Mouse (Mus musculus): ENCODE measurements around the gene Acvr1. TPM values are rescaled to one million over a fixed set of nuclear protein-coding genes. Genes with fewer than 3 reads are reported as not detected.
A peak's percentile ranks its signal among the peaks of the same experiment; 100 is the strongest.

Acvr1 gene
- polyA plus RNA-seq, 1 experiment from 2014 or later, result 6.5 TPM

GRCm38 (mm10) chr2:58523894-58524293 is 43.1 kb downstream of the Acvr1 start:
- H3K9me3 ChIP-seq (ENCODE audit: low read depth, low read length), result no peaks in the 10 kb centered on the region
- no peaks in the 10 kb centered on the region for H3K27me3 ChIP-seq (ENCODE audit: insufficient read depth, low read length)
- H3K4me1 ChIP-seq (ENCODE audit: insufficient read depth), result peaks cover 3% of the 10 kb centered on the region; the same call in 1 of the 2 replicates
- ATAC-seq (ENCODE audit: insufficient read depth) (no peak), DNase-seq (no peak)
- WGBS, result 88% methylated on average over 5 of the region's 5 CpGs
- no peak overlapping the region for H3K9ac ChIP-seq
- no peak overlapping the region for H3K4me2 ChIP-seq
- no peaks in the 10 kb centered on the region for H3K36me3 ChIP-seq (ENCODE audit: insufficient read depth)
- no peak overlapping the region for H3K4me3 ChIP-seq (ENCODE audit: low read depth, low read length)
- no peak for TF ChIP-seq CTCF (IDR thresholded peaks at IDR 0.05; ENCODE audit: low read depth)
- H3K27ac ChIP-seq (ENCODE audit: low read depth), result no peak overlapping the region

- WGBS, result 71% methylated on average over 12 of the region's 12 CpGs
- no peak overlapping the region for H3K4me2 ChIP-seq
- no peak for TF ChIP-seq CTCF (IDR thresholded peaks at IDR 0.05; ENCODE audit: low read depth)
- H3K27me3 ChIP-seq (ENCODE audit: insufficient read depth, low read length), result no peaks in the 10 kb centered on the region
- H3K9ac ChIP-seq, result no peak overlapping the region
- DNase-seq (no peak), ATAC-seq (ENCODE audit: insufficient read depth) (no peak)
- H3K4me3 ChIP-seq (ENCODE audit: low read depth, low read length), result no peak overlapping the region
- H3K4me1 ChIP-seq (ENCODE audit: insufficient read depth), result peaks cover 3% of the 10 kb centered on the region; the same call in 1 of the 2 replicates
- no peaks in the 10 kb centered on the region for H3K36me3 ChIP-seq (ENCODE audit: insufficient read depth)
- H3K27ac ChIP-seq (ENCODE audit: low read depth), result no peak overlapping the region
- H3K9me3 ChIP-seq (ENCODE audit: low read depth, low read length), result no peaks in the 10 kb centered on the region
Observed at GRCm38 (mm10) chr2:58523097-58523496, 43.9 kb downstream of the Acvr1 start.

DNA sequence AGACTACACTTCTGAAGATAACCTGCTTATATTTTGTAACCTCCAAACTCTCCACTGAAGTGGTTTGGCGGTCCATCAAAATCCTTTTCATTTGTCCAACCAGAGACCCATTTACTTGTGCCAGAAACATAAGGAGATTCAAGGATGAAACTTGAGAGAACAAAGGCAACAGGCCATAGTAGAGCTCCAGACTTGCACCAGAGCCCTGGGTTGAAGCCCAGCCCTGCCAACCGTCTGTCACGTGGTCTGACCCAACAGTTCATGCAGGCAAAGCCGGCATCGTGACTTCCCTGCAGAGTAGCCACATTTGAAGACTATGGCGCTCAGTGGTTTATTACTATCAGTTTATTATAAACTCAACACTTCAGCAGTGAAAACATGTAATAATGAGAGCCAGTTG is 45.3 kb downstream of the Acvr1 start:
- no peak overlapping the region for H3K27ac ChIP-seq (ENCODE audit: low read depth)
- WGBS, result 84% methylated on average over 6 of the region's 6 CpGs
- H3K4me1 ChIP-seq (ENCODE audit: insufficient read depth), result peaks cover 11% of the 10 kb centered on the region; the same call in 1 of the 2 replicates
- H3K4me3 ChIP-seq (ENCODE audit: low read depth, low read length), result no peak overlapping the region
- no peaks in the 10 kb centered on the region for H3K27me3 ChIP-seq (ENCODE audit: insufficient read depth, low read length)
- no peaks in the 10 kb centered on the region for H3K36me3 ChIP-seq (ENCODE audit: insufficient read depth)
- no peaks in the 10 kb centered on the region for H3K9me3 ChIP-seq (ENCODE audit: low read depth, low read length)
- DNase-seq (no peak), ATAC-seq (ENCODE audit: insufficient read depth) (no peak)
- TF ChIP-seq CTCF (IDR thresholded peaks at IDR 0.05; ENCODE audit: low read depth), result no peak
- no peak overlapping the region for H3K4me2 ChIP-seq
- H3K9ac ChIP-seq, result no peak overlapping the region

GRCm38 (mm10) chr2:58520727-58521126 is 46.2 kb downstream of the Acvr1 start:
- TF ChIP-seq CTCF (IDR thresholded peaks at IDR 0.05; ENCODE audit: low read depth), result no peak
- peaks cover 11% of the 10 kb centered on the region; the same call in 1 of the 2 replicates for H3K4me1 ChIP-seq (ENCODE audit: insufficient read depth)
- H3K9ac ChIP-seq, result no peak overlapping the region
- no peaks in the 10 kb centered on the region for H3K36me3 ChIP-seq (ENCODE audit: insufficient read depth)
- no peak overlapping the region for H3K4me2 ChIP-seq
- DNase-seq (peak; percentile 56), ATAC-seq (ENCODE audit: insufficient read depth) (peak; percentile 70; the same call in 1 of the 2 replicates)
- WGBS, result 52% methylated on average over 9 of the region's 9 CpGs
- H3K9me3 ChIP-seq (ENCODE audit: low read depth, low read length), result no peaks in the 10 kb centered on the region
- H3K27me3 ChIP-seq (ENCODE audit: insufficient read depth, low read length), result no peaks in the 10 kb centered on the region
- H3K4me3 ChIP-seq (ENCODE audit: low read depth, low read length), result no peak overlapping the region
- no peak overlapping the region for H3K27ac ChIP-seq (ENCODE audit: low read depth)

- Histone ChIP-seq H3K4me3 (ENCODE audit: low read depth, low read length) (no peak overlapping the region), H3K36me3 (ENCODE audit: insufficient read depth) (no peaks in the 10 kb centered on the region), H3K4me1 (ENCODE audit: insufficient read depth) (peaks cover 14% of the 10 kb centered on the region; the same call in 1 of the 2 replicates), H3K27ac (ENCODE audit: low read depth) (no peak overlapping the region), H3K9ac (no peak overlapping the region), H3K4me2 (no peak overlapping the region), H3K9me3 (ENCODE audit: low read depth, low read length) (no peaks in the 10 kb centered on the region), H3K27me3 (ENCODE audit: insufficient read depth, low read length) (no peaks in the 10 kb centered on the region)
- ATAC-seq (ENCODE audit: insufficient read depth), result no peak
- TF ChIP-seq CTCF (IDR thresholded peaks at IDR 0.05; ENCODE audit: low read depth), result no peak
- WGBS, result 69% methylated on average over 1 of the region's 1 CpGs
- DNase-seq, result no peak
Observed at GRCm38 (mm10) chr2:58518517-58518916, 48.4 kb downstream of the Acvr1 start.

DNA sequence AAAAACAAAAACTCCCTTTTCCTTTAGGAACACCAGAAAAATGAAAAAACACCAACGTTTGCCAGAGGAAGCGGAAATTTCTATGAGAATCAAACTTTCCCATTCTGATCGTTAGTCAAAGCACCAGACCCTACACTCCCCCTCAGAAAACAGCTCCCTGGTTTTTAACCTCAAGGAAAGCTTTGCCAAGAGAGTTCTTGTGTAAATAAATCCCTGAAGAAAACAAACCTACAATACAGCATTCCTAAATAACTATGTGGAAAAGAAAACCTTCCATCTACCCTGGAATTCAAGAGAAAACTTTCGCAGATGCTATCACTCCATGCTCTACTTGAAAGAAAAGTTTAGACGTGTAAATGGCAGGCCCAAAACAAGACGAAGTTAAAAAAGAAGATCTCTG is 50.0 kb downstream of the Acvr1 start:
- Histone ChIP-seq H3K27me3 (ENCODE audit: insufficient read depth, low read length) (no peaks in the 10 kb centered on the region), H3K36me3 (ENCODE audit: insufficient read depth) (no peaks in the 10 kb centered on the region), H3K4me2 (no peak overlapping the region), H3K9ac (no peak overlapping the region), H3K27ac (ENCODE audit: low read depth) (peak overlapping the region; percentile 1; the same call in 1 of the 2 replicates), H3K9me3 (ENCODE audit: low read depth, low read length) (no peaks in the 10 kb centered on the region), H3K4me3 (ENCODE audit: low read depth, low read length) (no peak overlapping the region), H3K4me1 (ENCODE audit: insufficient read depth) (peaks cover 11% of the 10 kb centered on the region; the same call in 1 of the 2 replicates)
- no peak for TF ChIP-seq CTCF (IDR thresholded peaks at IDR 0.05; ENCODE audit: low read depth)
- ATAC-seq (ENCODE audit: insufficient read depth) (no peak), DNase-seq (peak; percentile 36)
- 35% methylated on average over 6 of the region's 6 CpGs for WGBS

GRCm38 (mm10) chr2:58516000-58516399 is 51.0 kb downstream of the Acvr1 start:
- no peak for TF ChIP-seq CTCF (IDR thresholded peaks at IDR 0.05; ENCODE audit: low read depth)
- Histone ChIP-seq H3K4me3 (ENCODE audit: low read depth, low read length) (no peak overlapping the region), H3K27me3 (ENCODE audit: insufficient read depth, low read length) (no peaks in the 10 kb centered on the region), H3K27ac (ENCODE audit: low read depth) (peak overlapping the region; percentile 26; the same call in 1 of the 2 replicates), H3K4me2 (peak overlapping the region; percentile 47), H3K36me3 (ENCODE audit: insufficient read depth) (no peaks in the 10 kb centered on the region), H3K9ac (no peak overlapping the region), H3K9me3 (ENCODE audit: low read depth, low read length) (no peaks in the 10 kb centered on the region), H3K4me1 (ENCODE audit: insufficient read depth) (peaks cover 11% of the 10 kb centered on the region; the same call in 1 of the 2 replicates)
- DNase-seq (peak; percentile 73), ATAC-seq (ENCODE audit: insufficient read depth) (peak; percentile 64; the same call in 1 of the 2 replicates)
- WGBS, result 14% methylated on average over 15 of the region's 15 CpGs

All from lung, embryonic 14.5 days (tissue).